Mouse (Mus musculus) G1E-ER4 (cell line): ENCODE measurements around the gene Chdh. TPM values are rescaled to one million over a fixed set of nuclear protein-coding genes. Genes with fewer than 3 reads are reported as not detected.

Experiments
- GATA1 ChIP-seq: IDR thresholded peaks from one replicate; pipeline ENCODE4 v1.8.0; 2012; ENCODE audit warnings: low read length, inconsistent platforms
- polyA plus RNA-seq: library from polyadenylated mRNA; stranded (reverse); fragments of >175 nt; gene quantifications from 2 replicates; pipeline ENCODE4 v1.2.3, GENCODE M21; 2012

Chdh gene
- not detected in 2 replicates for polyA plus RNA-seq

GRCm38 (mm10) chr14:30008733-30009575 is at the start of gene Chdh, which contains the start of gene Il17rb:
Gene Chdh (plus strand): TSS chr14:30009023.
Gene Il17rb (minus strand): TSS chr14:30008896.
- no peak for TF ChIP-seq GATA1

GRCm38 (mm10) chr14:29967611-29968010 is 41.2 kb upstream of the Chdh start:
- TF ChIP-seq GATA1 = no peak

- no peak for TF ChIP-seq GATA1
These were observed 40.6 kb upstream of the Chdh start, which contains the start of gene Selenok for GRCm38 (mm10) chr14:29968075-29968821. Gene Selenok (plus strand): TSS chr14:29968308.

GRCm38 (mm10) chr14:29971446-29971845 is 37.4 kb upstream of the Chdh start:
- TF ChIP-seq GATA1 = no peak

- TF ChIP-seq GATA1 = no peak
These were observed 36.8 kb upstream of the Chdh start for GRCm38 (mm10) chr14:29971993-29972392.

- TF ChIP-seq GATA1 = no peak
These were observed 31.9 kb upstream of the Chdh start for GRCm38 (mm10) chr14:29976927-29977326.

GRCm38 (mm10) chr14:29978254-29979204 is 30.3 kb upstream of the Chdh start, which contains the start of gene Actr8:
Gene Actr8 (plus strand): TSS chr14:29978337.
- no peak for TF ChIP-seq GATA1

- no peak for TF ChIP-seq GATA1
These were observed 28.2 kb upstream of the Chdh start for GRCm38 (mm10) chr14:29980447-29981205.

GRCm38 (mm10) chr14:29986096-29986495 is 22.7 kb upstream of the Chdh start:
- TF ChIP-seq GATA1 = no peak

- TF ChIP-seq GATA1 = no peak
These were observed 21.5 kb upstream of the Chdh start for GRCm38 (mm10) chr14:29987276-29987675.

- no peak for TF ChIP-seq GATA1
These were observed 21.1 kb upstream of the Chdh start for GRCm38 (mm10) chr14:29987739-29988138.

- no peak for TF ChIP-seq GATA1
These were observed 20.5 kb upstream of the Chdh start for GRCm38 (mm10) chr14:29988337-29988736.

GRCm38 (mm10) chr14:29994976-29995375 is 13.8 kb upstream of the Chdh start:
- no peak for TF ChIP-seq GATA1

- TF ChIP-seq GATA1 = no peak
These were observed 12.6 kb upstream of the Chdh start for GRCm38 (mm10) chr14:29996000-29996751.
